Mouse (Mus musculus) lung, adult 2 months (tissue): Measurements from ENCODE around the gene Dbt.

Experiments
- CTCF ChIP-seq: fragments of 200-500 bp; IDR thresholded peaks from 2 replicates; pipeline ENCODE4 v1.5.1; 2011; ENCODE audit warnings: mild to moderate bottlenecking, low read length, control low read depth; ENCODE audit not compliant: insufficient read depth
- POLR2A ChIP-seq: fragments of 200-500 bp; IDR thresholded peaks from 2 replicates; pipeline ENCODE4 v1.6.1; 2011; ENCODE audit warnings: low read depth, mild to moderate bottlenecking, control low read depth, low read length, borderline replicate concordance; ENCODE audit errors: extremely low read depth

GRCm38 (mm10) chr3:116594076-116594727 is 81.3 kb downstream of the Dbt start:
- TF ChIP-seq CTCF (no peak), POLR2A (no peak)
